Mouse (Mus musculus): ENCODE results near the gene Syde2. TPM values are rescaled to one million over a fixed set of nuclear protein-coding genes. Genes with fewer than 3 reads are reported as not detected.

The Syde2 gene
- polyA plus RNA-seq, 1 experiment from 2014 or later, result 1.9 TPM

- Histone ChIP-seq H3K4me1 (ENCODE audit: control insufficient read depth, insufficient read depth, low read length) (no peaks in the 10 kb centered on the region), H3K27me3 (ENCODE audit: control insufficient read depth, insufficient read depth, low read length) (no peaks in the 10 kb centered on the region), H3K9ac (ENCODE audit: low read length) (no peak overlapping the region), H3K36me3 (ENCODE audit: control insufficient read depth, insufficient read depth, low read length) (peaks cover 12% of the 10 kb centered on the region), H3K9me3 (replicated peaks; ENCODE audit: control insufficient read depth, low read length) (no peaks in the 10 kb centered on the region), H3K27ac (ENCODE audit: low read length) (no peak overlapping the region), H3K4me3 (replicated peaks; ENCODE audit: low read length) (no peak overlapping the region), H3K4me2 (ENCODE audit: low read depth, low read length) (no peak overlapping the region)
- ATAC-seq (ENCODE audit: insufficient read depth, low FRiP score), result no peak
- 34% methylated on average over 6 of the region's 6 CpGs for WGBS
Measured at GRCm38 (mm10) chr3:145947539-145948204, 40.0 kb upstream of the Syde2 start.

GRCm38 (mm10) chr3:145950034-145950814 lies 37.4 kb upstream of the Syde2 start:
- no peaks in the 10 kb centered on the region for H3K4me1 ChIP-seq (ENCODE audit: control insufficient read depth, insufficient read depth, low read length)
- no peak overlapping the region for H3K27ac ChIP-seq (ENCODE audit: low read length)
- 0 out of 2 replicates have a peak overlapping the region, but pooled peaks have one; percentile 16 for H3K4me3 ChIP-seq (replicated peaks; ENCODE audit: low read length)
- ATAC-seq (ENCODE audit: insufficient read depth, low FRiP score), result peak; percentile 72; the same call in 1 of the 2 replicates
- H3K4me2 ChIP-seq (ENCODE audit: low read depth, low read length), result peak overlapping the region; percentile 43
- H3K9ac ChIP-seq (ENCODE audit: low read length), result peak overlapping the region; percentile 36
- H3K9me3 ChIP-seq (replicated peaks; ENCODE audit: control insufficient read depth, low read length), result no peaks in the 10 kb centered on the region
- 7% methylated on average over 15 of the region's 15 CpGs for WGBS
- H3K27me3 ChIP-seq (ENCODE audit: control insufficient read depth, insufficient read depth, low read length), result no peaks in the 10 kb centered on the region
- H3K36me3 ChIP-seq (ENCODE audit: control insufficient read depth, insufficient read depth, low read length), result no peaks in the 10 kb centered on the region

DNA sequence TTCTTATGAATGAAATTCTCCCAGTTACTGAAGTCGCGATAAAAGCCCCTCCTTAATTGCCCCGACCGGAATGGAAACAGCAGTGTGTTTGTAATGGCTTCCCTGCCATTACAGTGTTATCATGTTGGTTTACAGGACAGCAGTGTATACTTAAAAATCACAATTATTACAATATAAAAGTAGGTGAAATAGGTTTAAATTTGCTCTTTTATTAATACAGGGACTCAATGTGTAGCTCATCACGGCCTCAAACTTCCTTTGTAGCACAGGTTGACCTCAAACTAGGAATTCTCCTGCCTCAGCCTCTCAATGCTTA lies 36.9 kb upstream of the Syde2 start:
- no peaks in the 10 kb centered on the region for H3K4me1 ChIP-seq (ENCODE audit: control insufficient read depth, insufficient read depth, low read length)
- 0 out of 2 replicates have a peak overlapping the region, but pooled peaks have one; percentile 16 for H3K4me3 ChIP-seq (replicated peaks; ENCODE audit: low read length)
- no peaks in the 10 kb centered on the region for H3K9me3 ChIP-seq (replicated peaks; ENCODE audit: control insufficient read depth, low read length)
- no peak overlapping the region for H3K9ac ChIP-seq (ENCODE audit: low read length)
- no peaks in the 10 kb centered on the region for H3K36me3 ChIP-seq (ENCODE audit: control insufficient read depth, insufficient read depth, low read length)
- ATAC-seq (ENCODE audit: insufficient read depth, low FRiP score), result no peak
- H3K4me2 ChIP-seq (ENCODE audit: low read depth, low read length), result peak overlapping the region; percentile 43; the same call in 1 of the 2 replicates
- H3K27me3 ChIP-seq (ENCODE audit: control insufficient read depth, insufficient read depth, low read length), result no peaks in the 10 kb centered on the region
- WGBS, result 35% methylated on average over 5 of the region's 5 CpGs
- no peak overlapping the region for H3K27ac ChIP-seq (ENCODE audit: low read length)

DNA sequence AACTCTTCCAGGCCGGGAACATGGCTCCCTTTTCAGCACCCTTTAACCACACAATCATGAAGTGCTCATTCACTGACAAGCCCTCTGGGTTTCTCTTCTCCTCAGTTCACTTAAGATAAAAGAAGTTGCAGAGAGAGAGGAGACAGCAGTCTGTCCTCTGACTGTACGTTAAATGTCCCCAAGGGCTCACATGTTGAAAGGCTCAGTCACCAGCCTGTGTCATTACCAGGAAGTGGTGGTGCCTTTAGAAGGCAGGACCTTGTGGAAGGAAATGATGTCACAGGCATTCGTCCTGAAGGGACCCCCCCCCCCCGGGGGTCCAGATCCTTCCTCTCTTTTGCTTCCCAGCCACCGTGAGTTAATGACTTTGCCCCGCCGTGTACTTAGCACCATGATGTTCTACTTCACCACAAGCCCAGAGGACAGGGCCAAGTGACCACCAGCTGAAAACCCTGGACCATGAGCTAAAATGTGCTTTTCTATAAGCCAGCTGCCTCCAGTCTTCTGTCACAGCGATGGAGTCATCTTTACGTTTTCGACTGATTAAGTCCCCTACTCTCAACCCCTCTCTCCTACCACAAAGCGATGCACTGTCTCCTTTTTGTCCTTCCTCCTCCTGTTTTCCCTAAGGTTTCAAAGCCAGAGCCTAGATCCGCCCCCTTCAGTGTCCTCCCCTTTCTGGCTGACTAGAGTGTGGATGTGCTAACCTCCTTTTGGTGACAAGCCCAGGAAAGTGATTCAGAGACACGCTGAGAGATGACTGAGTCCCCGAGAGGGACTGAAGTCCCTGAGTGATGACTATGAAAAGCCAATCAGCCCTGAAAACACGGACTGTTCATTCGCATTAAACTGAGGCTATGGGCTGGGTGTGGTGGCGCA lies 36.1 kb upstream of the Syde2 start:
- 71% methylated on average over 17 of the region's 17 CpGs for WGBS
- no peak overlapping the region for H3K27ac ChIP-seq (ENCODE audit: low read length)
- no peaks in the 10 kb centered on the region for H3K4me1 ChIP-seq (ENCODE audit: control insufficient read depth, insufficient read depth, low read length)
- H3K4me3 ChIP-seq (replicated peaks; ENCODE audit: low read length), result no peak overlapping the region
- no peaks in the 10 kb centered on the region for H3K36me3 ChIP-seq (ENCODE audit: control insufficient read depth, insufficient read depth, low read length)
- H3K9ac ChIP-seq (ENCODE audit: low read length), result no peak overlapping the region
- H3K4me2 ChIP-seq (ENCODE audit: low read depth, low read length), result no peak overlapping the region
- no peaks in the 10 kb centered on the region for H3K27me3 ChIP-seq (ENCODE audit: control insufficient read depth, insufficient read depth, low read length)
- no peaks in the 10 kb centered on the region for H3K9me3 ChIP-seq (replicated peaks; ENCODE audit: control insufficient read depth, low read length)
- no peak for ATAC-seq (ENCODE audit: insufficient read depth, low FRiP score)

GRCm38 (mm10) chr3:145952945-145953344 lies 34.7 kb upstream of the Syde2 start:
- no peaks in the 10 kb centered on the region for H3K9me3 ChIP-seq (replicated peaks; ENCODE audit: control insufficient read depth, low read length)
- WGBS, result 53% methylated on average over 7 of the region's 7 CpGs
- no peak for ATAC-seq (ENCODE audit: insufficient read depth, low FRiP score)

DNA sequence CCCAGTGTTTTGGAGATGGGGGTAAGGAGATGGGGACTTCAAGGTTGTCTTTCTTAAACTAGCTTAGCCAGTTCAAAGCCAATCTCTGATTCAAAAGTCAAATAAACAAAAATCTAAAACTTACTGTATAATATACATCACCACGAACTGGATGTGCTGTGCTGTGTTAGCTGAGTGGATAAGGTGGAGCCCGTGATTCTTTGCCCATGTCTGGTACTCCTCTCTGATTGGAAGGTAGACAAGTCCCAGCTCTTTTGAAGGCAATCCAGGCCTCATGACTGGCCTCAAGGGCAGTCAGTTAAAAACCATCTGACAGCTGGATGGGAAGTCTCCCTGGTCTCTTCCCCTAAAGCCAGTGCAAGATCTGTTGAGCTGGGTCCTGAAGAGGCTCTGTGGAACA lies 34.3 kb upstream of the Syde2 start:
- no peak for ATAC-seq (ENCODE audit: insufficient read depth, low FRiP score)
- WGBS, result 63% methylated on average over 2 of the region's 2 CpGs
- H3K36me3 ChIP-seq (ENCODE audit: control insufficient read depth, insufficient read depth, low read length), result no peaks in the 10 kb centered on the region

More at GRCm38 (mm10) chr3:145952945-145953344, 34.7 kb upstream of the Syde2 start:
- Histone ChIP-seq H3K9ac (ENCODE audit: low read length) (no peak overlapping the region), H3K4me3 (replicated peaks; ENCODE audit: low read length) (no peak overlapping the region), H3K4me1 (ENCODE audit: control insufficient read depth, insufficient read depth, low read length) (no peaks in the 10 kb centered on the region), H3K4me2 (ENCODE audit: low read depth, low read length) (no peak overlapping the region), H3K27me3 (ENCODE audit: control insufficient read depth, insufficient read depth, low read length) (no peaks in the 10 kb centered on the region), H3K36me3 (ENCODE audit: control insufficient read depth, insufficient read depth, low read length) (no peaks in the 10 kb centered on the region), H3K27ac (ENCODE audit: low read length) (no peak overlapping the region)

DNA sequence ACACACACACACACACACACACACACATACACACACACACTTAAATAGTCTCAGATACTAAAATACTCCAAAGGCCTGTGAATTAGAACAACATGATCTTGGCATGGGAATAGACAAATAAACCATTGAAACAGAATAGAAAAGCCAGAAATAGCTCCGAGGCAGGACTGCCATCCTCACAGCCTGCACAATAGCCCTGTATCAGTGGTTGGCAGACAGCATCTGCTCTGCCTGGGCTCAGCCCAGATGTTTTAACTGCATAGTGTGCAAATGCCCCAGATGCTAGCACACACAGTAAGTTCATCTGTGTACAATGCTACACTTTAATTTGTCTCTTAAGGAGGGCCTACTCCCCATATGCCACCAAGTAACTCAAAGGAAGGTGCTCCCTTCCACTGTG lies 27.8 kb upstream of the Syde2 start:
- H3K27me3 ChIP-seq (ENCODE audit: control insufficient read depth, insufficient read depth, low read length), result no peaks in the 10 kb centered on the region
- ATAC-seq (ENCODE audit: insufficient read depth, low FRiP score), result no peak
- H3K4me2 ChIP-seq (ENCODE audit: low read depth, low read length), result no peak overlapping the region
- no peak overlapping the region for H3K9ac ChIP-seq (ENCODE audit: low read length)
- H3K4me1 ChIP-seq (ENCODE audit: control insufficient read depth, insufficient read depth, low read length), result peaks cover 14% of the 10 kb centered on the region; the same call in 1 of the 2 replicates
- H3K9me3 ChIP-seq (replicated peaks; ENCODE audit: control insufficient read depth, low read length), result no peaks in the 10 kb centered on the region
- H3K4me3 ChIP-seq (replicated peaks; ENCODE audit: low read length), result no peak overlapping the region
- WGBS, result 62% methylated on average over 1 of the region's 1 CpGs
- H3K36me3 ChIP-seq (ENCODE audit: control insufficient read depth, insufficient read depth, low read length), result no peaks in the 10 kb centered on the region
- H3K27ac ChIP-seq (ENCODE audit: low read length), result no peak overlapping the region

More for the DNA sequence above, 34.3 kb upstream of the Syde2 start:
- H3K27ac ChIP-seq (ENCODE audit: low read length), result no peak overlapping the region
- no peak overlapping the region for H3K9ac ChIP-seq (ENCODE audit: low read length)
- H3K9me3 ChIP-seq (replicated peaks; ENCODE audit: control insufficient read depth, low read length), result no peaks in the 10 kb centered on the region
- no peak overlapping the region for H3K4me3 ChIP-seq (replicated peaks; ENCODE audit: low read length)
- H3K27me3 ChIP-seq (ENCODE audit: control insufficient read depth, insufficient read depth, low read length), result no peaks in the 10 kb centered on the region
- no peaks in the 10 kb centered on the region for H3K4me1 ChIP-seq (ENCODE audit: control insufficient read depth, insufficient read depth, low read length)
- H3K4me2 ChIP-seq (ENCODE audit: low read depth, low read length), result no peak overlapping the region

GRCm38 (mm10) chr3:145962411-145962810 lies 25.3 kb upstream of the Syde2 start:
- H3K9ac ChIP-seq (ENCODE audit: low read length), result no peak overlapping the region
- no peak overlapping the region for H3K4me2 ChIP-seq (ENCODE audit: low read depth, low read length)
- H3K27me3 ChIP-seq (ENCODE audit: control insufficient read depth, insufficient read depth, low read length), result no peaks in the 10 kb centered on the region
- peaks cover 14% of the 10 kb centered on the region; the same call in 1 of the 2 replicates for H3K4me1 ChIP-seq (ENCODE audit: control insufficient read depth, insufficient read depth, low read length)
- WGBS, result 28% methylated on average over 9 of the region's 9 CpGs
- no peaks in the 10 kb centered on the region for H3K36me3 ChIP-seq (ENCODE audit: control insufficient read depth, insufficient read depth, low read length)
- no peaks in the 10 kb centered on the region for H3K9me3 ChIP-seq (replicated peaks; ENCODE audit: control insufficient read depth, low read length)
- no peak for ATAC-seq (ENCODE audit: insufficient read depth, low FRiP score)
- H3K4me3 ChIP-seq (replicated peaks; ENCODE audit: low read length), result no peak overlapping the region
- no peak overlapping the region for H3K27ac ChIP-seq (ENCODE audit: low read length)

Data from stomach, embryonic 16.5 days (tissue).